Mouse (Mus musculus) CH12.LX (cell line): Measurements from ENCODE around the gene Lrfn4. TPM values are rescaled to one million over a fixed set of nuclear protein-coding genes. Genes with fewer than 3 reads are reported as not detected.

Experiments
- DNase-seq: peaks from one replicate; pipeline ENCODE4 v3.0.0-alpha.2; 2013; ENCODE audit errors: extremely low read depth
- H3K27ac ChIP-seq: 2 replicates; pipeline ENCODE4 v1.5.1; 2012; ENCODE audit warnings: low read depth, mild to moderate bottlenecking, control low read depth, moderate library complexity; ENCODE audit not compliant: insufficient read depth
- H3K27me3 ChIP-seq: replicated peaks from 2 replicates; pipeline ENCODE3; 2012; ENCODE audit warnings: inconsistent platforms
- H3K36me3 ChIP-seq, 2 experiments: replicated peaks in 1 of 2; 2 replicates each; pipeline versions ENCODE3 to v1.6.1; 2012; ENCODE audit warnings: inconsistent platforms in 1 of 2, low read length in 1 of 2, mild to moderate bottlenecking in 1 of 2, mixed read lengths in 1 of 2, moderate library complexity in 1 of 2; ENCODE audit not compliant: control insufficient read depth in 1 of 2, insufficient read depth in 1 of 2
- H3K4me1 ChIP-seq, 2 experiments: 2 replicates each; pipeline ENCODE4 v1.6.1; 2012; ENCODE audit warnings: inconsistent platforms in 1 of 2, moderate library complexity in 1 of 2; ENCODE audit not compliant: insufficient read depth in 2 of 2, control insufficient read depth in 1 of 2
- H3K4me2 ChIP-seq: 2 replicates; pipeline ENCODE4 v1.6.1; 2012; ENCODE audit warnings: low read depth, mild to moderate bottlenecking, control low read depth; ENCODE audit not compliant: poor library complexity, insufficient read depth, severe bottlenecking
- H3K4me3 ChIP-seq, 3 experiments: fragments of 150-350 bp in 1 of 3; sonication (generic) in 1 of 3; replicated peaks in 1 of 3; 2 replicates each; pipeline versions ENCODE3 to v1.5.1; 2011 to 2012; ENCODE audit warnings: low read depth in 2 of 3, low read length in 2 of 3, mild to moderate bottlenecking in 2 of 3, moderate library complexity in 2 of 3, control low read depth in 1 of 3, improper control_type of control experiment in 1 of 3, inconsistent platforms in 1 of 3, mixed read lengths in 1 of 3; ENCODE audit not compliant: poor library complexity in 1 of 3
- H3K79me2 ChIP-seq: replicated peaks from 2 replicates; pipeline ENCODE4 v1.6.1; 2012; ENCODE audit warnings: mild to moderate bottlenecking, moderate library complexity; ENCODE audit not compliant: control insufficient read depth, poor library complexity, insufficient read depth, severe bottlenecking; ENCODE audit errors: extremely low read depth
- H3K9ac ChIP-seq: 2 replicates; pipeline ENCODE4 v1.6.1; 2012; ENCODE audit warnings: low read depth, mild to moderate bottlenecking, control low read depth, moderate library complexity; ENCODE audit not compliant: insufficient read depth
- H3K9me3 ChIP-seq: replicated peaks from 2 replicates; pipeline ENCODE3; 2012; ENCODE audit warnings: low read length, inconsistent platforms, mixed read lengths
- CHD2 ChIP-seq: IDR thresholded peaks from 2 replicates; pipeline ENCODE4 v1.6.1; 2011; ENCODE audit warnings: low read length, improper control_type of control experiment
- CTCF ChIP-seq, 2 experiments: IDR thresholded peaks in 1 of 2; conservative IDR thresholded peaks in 1 of 2; 2 replicates each; pipeline ENCODE4 v1.5.1; 2011 to 2012; ENCODE audit warnings: low read depth in 2 of 2, low read length in 2 of 2, improper control_type of control experiment in 1 of 2, inconsistent platforms in 1 of 2, mild to moderate bottlenecking in 1 of 2, moderate library complexity in 1 of 2
- E2F4 ChIP-seq: IDR thresholded peaks from 2 replicates; pipeline ENCODE4 v1.6.1; 2011; ENCODE audit warnings: low read depth, low read length, improper control_type of control experiment; ENCODE audit not compliant: insufficient replicate concordance
- ELF1 ChIP-seq: IDR thresholded peaks from 2 replicates; pipeline ENCODE4 v1.6.1; 2014; ENCODE audit warnings: low read depth, mild to moderate bottlenecking, inconsistent platforms, low read length, improper control_type of control experiment
- EP300 ChIP-seq: IDR thresholded peaks from 2 replicates; pipeline ENCODE4 v1.6.1; 2011; ENCODE audit warnings: low read length, improper control_type of control experiment
- ETS1 ChIP-seq: conservative IDR thresholded peaks from 2 replicates; pipeline ENCODE4 v1.6.1; 2012; ENCODE audit warnings: low read depth, mild to moderate bottlenecking, inconsistent platforms, low read length, improper control_type of control experiment, moderate library complexity
- IRF4 ChIP-seq: IDR thresholded peaks from 2 replicates; pipeline ENCODE4 v1.6.1; 2014; ENCODE audit warnings: low read depth, mild to moderate bottlenecking, inconsistent platforms, low read length, improper control_type of control experiment
- KAT2A ChIP-seq: IDR thresholded peaks from 2 replicates; pipeline ENCODE4 v1.6.1; 2012; ENCODE audit warnings: low read length, improper control_type of control experiment, inconsistent platforms; ENCODE audit not compliant: insufficient replicate concordance
- MAX ChIP-seq: IDR thresholded peaks from 2 replicates; pipeline ENCODE4 v1.6.1; 2011; ENCODE audit warnings: low read length, improper control_type of control experiment
- MAZ ChIP-seq: IDR thresholded peaks from 2 replicates; pipeline ENCODE4 v1.6.1; 2012; ENCODE audit warnings: low read depth, mild to moderate bottlenecking, inconsistent platforms, low read length, improper control_type of control experiment, moderate library complexity
- MEF2A ChIP-seq: IDR thresholded peaks from 2 replicates; pipeline ENCODE4 v1.6.1; 2014; ENCODE audit warnings: low read depth, mild to moderate bottlenecking, inconsistent platforms, low read length, improper control_type of control experiment, borderline replicate concordance
- MXI1 ChIP-seq: IDR thresholded peaks from 2 replicates; pipeline ENCODE4 v1.6.1; 2011; ENCODE audit warnings: mild to moderate bottlenecking, low read depth, low read length, improper control_type of control experiment
- MYC ChIP-seq: IDR thresholded peaks from 2 replicates; pipeline ENCODE4 v1.6.1; 2011; ENCODE audit warnings: low read depth, mild to moderate bottlenecking, improper control_type of control experiment, low read length
- NELFE ChIP-seq: IDR thresholded peaks from 2 replicates; pipeline ENCODE4 v1.6.1; 2011; ENCODE audit warnings: low read depth, low read length, improper control_type of control experiment
- PAX5 ChIP-seq: IDR thresholded peaks from 2 replicates; pipeline ENCODE4 v1.6.1; 2012; ENCODE audit warnings: low read length, inconsistent platforms, mixed read lengths
- POLR2A ChIP-seq: IDR thresholded peaks from 2 replicates; pipeline ENCODE4 v1.6.1; 2011; ENCODE audit warnings: low read depth, mild to moderate bottlenecking, improper control_type of control experiment, low read length
- POLR2AphosphoS2 ChIP-seq: IDR thresholded peaks from 2 replicates; pipeline ENCODE4 v1.6.1; 2011; ENCODE audit warnings: low read depth, low read length, improper control_type of control experiment
- RAD21 ChIP-seq: IDR thresholded peaks from 2 replicates; pipeline ENCODE4 v1.6.1; 2011; ENCODE audit warnings: low read depth, mild to moderate bottlenecking, low read length, improper control_type of control experiment, moderate library complexity
- SIN3A ChIP-seq: IDR thresholded peaks from 2 replicates; pipeline ENCODE4 v1.6.1; 2012; ENCODE audit warnings: low read length, improper control_type of control experiment, inconsistent platforms
- SMC3 ChIP-seq: IDR thresholded peaks from 2 replicates; pipeline ENCODE4 v1.6.1; 2011; ENCODE audit warnings: low read depth, low read length, improper control_type of control experiment
- TBP ChIP-seq: conservative IDR thresholded peaks from 2 replicates; pipeline ENCODE4 v1.6.1; 2011; ENCODE audit warnings: low read depth, low read length, improper control_type of control experiment
- TCF12 ChIP-seq: IDR thresholded peaks from 2 replicates; pipeline ENCODE4 v1.6.1; 2014; ENCODE audit warnings: low read depth, mild to moderate bottlenecking, inconsistent platforms, low read length, improper control_type of control experiment
- UBTF ChIP-seq: IDR thresholded peaks from 2 replicates; pipeline ENCODE4 v1.6.1; 2012; ENCODE audit warnings: low read depth, mild to moderate bottlenecking, inconsistent platforms, low read length, improper control_type of control experiment, moderate library complexity
- ZC3H11A ChIP-seq: IDR thresholded peaks from 2 replicates; pipeline ENCODE4 v1.6.1; 2012; ENCODE audit warnings: low read depth, mild to moderate bottlenecking, inconsistent platforms, low read length, improper control_type of control experiment
- ZKSCAN1 ChIP-seq: IDR thresholded peaks from 2 replicates; pipeline ENCODE4 v1.6.1; 2012; ENCODE audit warnings: low read depth, inconsistent platforms, low read length, improper control_type of control experiment, borderline replicate concordance
- ZMIZ1 ChIP-seq: IDR thresholded peaks from 2 replicates; pipeline ENCODE4 v1.6.1; 2012; ENCODE audit warnings: low read depth, mild to moderate bottlenecking, inconsistent platforms, low read length, improper control_type of control experiment
- dilution Hi-C: fragments of 300-500 bp; cut with MboI; formaldehyde crosslinking; loops from 2 replicates; pipeline ENCODE4 v1.14.3; 2020; ENCODE audit warnings: low sequenced_read_pairs; ENCODE audit not compliant: extremely low pct_unique_long_range_greater_than_20kb, extremely low pct_ligation_motif_present
- in situ Hi-C: fragments of 300-500 bp; cut with MboI; formaldehyde crosslinking; loops from 3 replicates; pipeline ENCODE4 v1.14.3; 2019; ENCODE audit warnings: low sequenced_read_pairs, low pct_ligation_motif_present, low pct_unique_long_range_greater_than_20kb, mixed read lengths
- polyA plus RNA-seq: library from polyadenylated mRNA; unstranded; fragments of >175 nt; gene quantifications from 2 replicates; pipeline ENCODE4 v1.2.1, GENCODE M21; 2012; ENCODE audit warnings: low read depth; ENCODE audit not compliant: insufficient read length
- total RNA-seq, 2 experiments: library from RNA; depleted of rRNA; stranded (reverse); fragments of 300-350 nt in 1 of 2; fragments of >200 nt in 1 of 2; gene quantifications; 2 replicates each; pipeline ENCODE4 v1.2.3; 2012 to 2014

Lrfn4 gene
- total and polyA plus RNA-seq, 3 experiments, result 0.75 to 2.3 (median 1.9) TPM

DNA sequence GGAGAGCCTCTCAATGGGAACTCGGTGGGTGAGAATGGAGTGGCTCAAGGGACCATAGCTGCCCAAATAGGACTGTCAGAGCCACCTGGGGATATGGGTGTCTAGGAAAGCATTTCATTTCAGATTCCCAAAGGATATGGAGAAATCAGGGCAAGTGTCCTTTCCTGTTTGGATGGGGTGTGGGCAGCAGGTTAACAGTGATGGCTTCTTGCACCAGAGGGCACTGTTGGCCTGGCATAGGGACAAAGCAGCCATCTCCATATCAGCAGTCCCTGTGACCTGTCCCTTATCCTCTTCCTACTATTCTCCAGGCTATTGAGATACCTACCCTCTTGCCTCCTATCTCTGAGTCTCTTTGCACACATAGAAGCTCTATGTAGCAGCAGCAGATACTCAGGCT, 26.4 kb downstream of the Lrfn4 start:
- Histone ChIP-seq H3K4me3 (no peak overlapping the region), H3K27me3 (no peaks in the 10 kb centered on the region), H3K27ac (no peak overlapping the region), H3K4me1 (no peaks in the 10 kb centered on the region; a peak in 1 of 4 replicates), H3K4me2 (no peak overlapping the region), H3K36me3 (no peaks in the 10 kb centered on the region), H3K9ac (no peak overlapping the region), H3K9me3 (no peaks in the 10 kb centered on the region), H3K79me2 (no peaks in the 10 kb centered on the region)
- dilution Hi-C loops, result no loop called here
- no peak for TF ChIP-seq ELF1
- TF ChIP-seq RAD21, result peak; percentile 45
- TF ChIP-seq E2F4, result no peak
- TF ChIP-seq NELFE, result no peak
- TF ChIP-seq ZMIZ1, result no peak
- TF ChIP-seq MEF2A, result no peak
- no peak for TF ChIP-seq TBP
- TF ChIP-seq SIN3A, result no peak
- 0 out of 2 replicates have a peak, but pooled peaks have one; percentile 10 for TF ChIP-seq SMC3
- no peak for TF ChIP-seq MYC
- TF ChIP-seq MAX, result no peak
- TF ChIP-seq IRF4, result no peak
- no peak for TF ChIP-seq MAZ
- no peak for TF ChIP-seq UBTF
- no peak for TF ChIP-seq ETS1
- no peak for TF ChIP-seq KAT2A
- TF ChIP-seq EP300, result no peak
- no peak for TF ChIP-seq POLR2A
- TF ChIP-seq MXI1, result no peak
- TF ChIP-seq ZKSCAN1, result no peak
- peak in 1 of 2 experiments; percentile 47; a peak in 2 of 4 replicates for TF ChIP-seq CTCF (conservative IDR thresholded peaks at IDR 0.05 in 1 of 2, IDR thresholded peaks at IDR 0.05 in 1 of 2; ENCODE audit: low read depth in 2 of 2, low read length in 2 of 2)
- no peak for TF ChIP-seq CHD2
- TF ChIP-seq POLR2AphosphoS2, result no peak
- no peak for TF ChIP-seq TCF12
- TF ChIP-seq ZC3H11A, result no peak
- no peak for TF ChIP-seq PAX5
- DNase-seq, result no peak
- in situ Hi-C loops, result no loop called here
